Mouse (Mus musculus): ENCODE results near the gene Mesd. TPM values are rescaled to one million over a fixed set of nuclear protein-coding genes. Genes with fewer than 3 reads are reported as not detected.
A peak's percentile ranks its signal among the peaks of the same experiment; 100 is the strongest.

Gene Mesd
- polyA plus RNA-seq, 1 experiment = 74.5 TPM

- Histone ChIP-seq H3K27me3 (ENCODE audit: control insufficient read depth, insufficient read depth, insufficient read length) (no peaks in the 10 kb centered on the region), H3ac (ENCODE audit: control insufficient read depth, insufficient read length, low read depth) (no peak overlapping the region), H3K4me3 (ENCODE audit: insufficient read depth, poor library complexity, severe bottlenecking) (no peak overlapping the region), H3K79me2 (ENCODE audit: control insufficient read depth, insufficient read depth) (no peaks in the 10 kb centered on the region), H3K36me3 (ENCODE audit: control insufficient read depth, insufficient read depth) (no peaks in the 10 kb centered on the region), H3K79me3 (ENCODE audit: low read depth) (no peaks in the 10 kb centered on the region)
- TF ChIP-seq CTCF (IDR thresholded peaks at IDR 0.05; ENCODE audit: control insufficient read depth, insufficient read depth, insufficient read length) (no peak), MAX (IDR thresholded peaks at IDR 0.05) (no peak), MYOG (IDR thresholded peaks at IDR 0.05; ENCODE audit: control insufficient read depth, extremely low read depth, insufficient read length) (no peak), FOSL1 (IDR thresholded peaks at IDR 0.05; ENCODE audit: insufficient read depth, low read length, poor library complexity, severe bottlenecking) (no peak), CEBPB (IDR thresholded peaks at IDR 0.05; ENCODE audit: low read depth) (no peak), MYOD1 (IDR thresholded peaks at IDR 0.05; ENCODE audit: control insufficient read depth, insufficient read length, low read depth) (no peak), USF1 (IDR thresholded peaks at IDR 0.05; ENCODE audit: low read depth) (no peak)
Measured at GRCm38 (mm10) chr7:83940136-83940535, 55.9 kb downstream of the Mesd start.

GRCm38 (mm10) chr7:83941701-83942101, 57.4 kb downstream of the Mesd start:
- Histone ChIP-seq H3K27me3 (ENCODE audit: control insufficient read depth, insufficient read depth, insufficient read length) (no peaks in the 10 kb centered on the region), H3K79me3 (ENCODE audit: low read depth) (no peaks in the 10 kb centered on the region), H3ac (ENCODE audit: control insufficient read depth, insufficient read length, low read depth) (no peak overlapping the region), H3K36me3 (ENCODE audit: control insufficient read depth, insufficient read depth) (no peaks in the 10 kb centered on the region), H3K4me3 (ENCODE audit: insufficient read depth, poor library complexity, severe bottlenecking) (no peak overlapping the region), H3K79me2 (ENCODE audit: control insufficient read depth, insufficient read depth) (no peaks in the 10 kb centered on the region)
- TF ChIP-seq CTCF (IDR thresholded peaks at IDR 0.05; ENCODE audit: control insufficient read depth, insufficient read depth, insufficient read length) (no peak), USF1 (IDR thresholded peaks at IDR 0.05; ENCODE audit: low read depth) (peak; percentile 5)

GRCm38 (mm10) chr7:83948743-83949142, 64.5 kb downstream of the Mesd start:
- no peaks in the 10 kb centered on the region for H3K36me3 ChIP-seq (ENCODE audit: control insufficient read depth, insufficient read depth)
- no peaks in the 10 kb centered on the region for H3K79me3 ChIP-seq (ENCODE audit: low read depth)
- no peak overlapping the region for H3K4me3 ChIP-seq (ENCODE audit: insufficient read depth, poor library complexity, severe bottlenecking)
- H3K79me2 ChIP-seq (ENCODE audit: control insufficient read depth, insufficient read depth) = no peaks in the 10 kb centered on the region
- TF ChIP-seq USF1 (IDR thresholded peaks at IDR 0.05; ENCODE audit: low read depth) = peak; percentile 17
- no peak for TF ChIP-seq FOSL1 (IDR thresholded peaks at IDR 0.05; ENCODE audit: insufficient read depth, low read length, poor library complexity, severe bottlenecking)
- TF ChIP-seq CEBPB (IDR thresholded peaks at IDR 0.05; ENCODE audit: low read depth) = no peak
- H3ac ChIP-seq (ENCODE audit: control insufficient read depth, insufficient read length, low read depth) = no peak overlapping the region
- no peaks in the 10 kb centered on the region for H3K27me3 ChIP-seq (ENCODE audit: control insufficient read depth, insufficient read depth, insufficient read length)

GRCm38 (mm10) chr7:83949662-83950061, 65.4 kb downstream of the Mesd start:
- TF ChIP-seq CEBPB (IDR thresholded peaks at IDR 0.05; ENCODE audit: low read depth) = no peak
- no peak for TF ChIP-seq FOSL1 (IDR thresholded peaks at IDR 0.05; ENCODE audit: insufficient read depth, low read length, poor library complexity, severe bottlenecking)
- TF ChIP-seq MYOD1 (IDR thresholded peaks at IDR 0.05; ENCODE audit: control insufficient read depth, insufficient read length, low read depth) = no peak
- no peak for TF ChIP-seq MYOG (IDR thresholded peaks at IDR 0.05; ENCODE audit: control insufficient read depth, extremely low read depth, insufficient read length)
- TF ChIP-seq CTCF (IDR thresholded peaks at IDR 0.05; ENCODE audit: control insufficient read depth, insufficient read depth, insufficient read length) = no peak
- no peaks in the 10 kb centered on the region for H3K79me2 ChIP-seq (ENCODE audit: control insufficient read depth, insufficient read depth)
- H3ac ChIP-seq (ENCODE audit: control insufficient read depth, insufficient read length, low read depth) = no peak overlapping the region

More at GRCm38 (mm10) chr7:83949662-83950061, 65.4 kb downstream of the Mesd start:
- Histone ChIP-seq H3K36me3 (ENCODE audit: control insufficient read depth, insufficient read depth) (no peaks in the 10 kb centered on the region), H3K79me3 (ENCODE audit: low read depth) (no peaks in the 10 kb centered on the region), H3K4me3 (ENCODE audit: insufficient read depth, poor library complexity, severe bottlenecking) (no peak overlapping the region), H3K27me3 (ENCODE audit: control insufficient read depth, insufficient read depth, insufficient read length) (no peaks in the 10 kb centered on the region)

Other genes with a start within 250 kb of the Mesd start
- gene Il16, start 138.7 kb upstream of the Mesd start, polyA plus RNA-seq (2012; fragmentation: generic; extraction: Trizol) = not detected
- gene Cfap161, start 89.6 kb upstream of the Mesd start, polyA plus RNA-seq (2012; fragmentation: generic; extraction: Trizol) = not detected
- gene Tlnrd1, start 161 bp upstream of the Mesd start, polyA plus RNA-seq (2012; fragmentation: generic; extraction: Trizol) = 31.5 TPM
- gene Cemip, start 202.0 kb downstream of the Mesd start, polyA plus RNA-seq (2012; fragmentation: generic; extraction: Trizol) = 1.0 TPM